Mouse (Mus musculus) lung, postnatal 0 days (tissue): ENCODE data around the gene Tollip.

Experiments
- CTCF ChIP-seq: IDR thresholded peaks from 2 replicates; pipeline ENCODE4 v1.5.1; 2016; ENCODE audit warnings: antibody characterized with exemption, mild to moderate bottlenecking
- EP300 ChIP-seq: IDR thresholded peaks from 2 replicates; pipeline ENCODE4 v1.6.1; 2016; ENCODE audit warnings: antibody characterized with exemption, mild to moderate bottlenecking, control low read depth

- TF ChIP-seq CTCF (no peak), EP300 (no peak)
These were observed 48.7 kb downstream of the Tollip start for GRCm38 (mm10) chr7:141869644-141870043.
